Mouse (Mus musculus) megakaryocyte, embryonic 14.5 days (primary cell): ENCODE measurements around the gene Pin1. TPM values are rescaled to one million over a fixed set of nuclear protein-coding genes. Genes with fewer than 3 reads are reported as not detected.
A peak's percentile ranks its signal among the peaks of the same experiment; 100 is the strongest.

Experiments
- H3K27me3 ChIP-seq: replicated peaks from 2 replicates; pipeline ENCODE3; 2012; ENCODE audit warnings: inconsistent platforms
- H3K36me3 ChIP-seq: replicated peaks from 2 replicates; pipeline ENCODE3; 2012; ENCODE audit warnings: low read length, inconsistent platforms, mixed read lengths
- H3K4me1 ChIP-seq: 2 replicates; pipeline ENCODE4 v1.6.1; 2012; ENCODE audit warnings: inconsistent platforms
- H3K4me3 ChIP-seq: replicated peaks from 2 replicates; pipeline ENCODE3; 2012; ENCODE audit warnings: moderate library complexity, mild to moderate bottlenecking, inconsistent platforms
- H3K9me3 ChIP-seq: 2 replicates; pipeline ENCODE4 v1.6.1; 2012; ENCODE audit warnings: inconsistent platforms
- FLI1 ChIP-seq: IDR thresholded peaks from 2 replicates; pipeline ENCODE4 v1.6.1; 2012; ENCODE audit warnings: low read length, inconsistent platforms, mixed read lengths
- GATA1 ChIP-seq: IDR thresholded peaks from 3 replicates; pipeline ENCODE4 v1.6.1; 2012; ENCODE audit warnings: mixed read lengths, low read length, inconsistent platforms, borderline replicate concordance
- polyA plus RNA-seq: library from polyadenylated mRNA; stranded (reverse); fragments of >175 nt; gene quantifications from 2 replicates; pipeline ENCODE4 v1.2.3, GENCODE M21; 2012; ENCODE audit warnings: low replicate concordance; ENCODE audit not compliant: insufficient read depth

Gene Pin1
- polyA plus RNA-seq, 1 experiment = 31.8 TPM

DNA sequence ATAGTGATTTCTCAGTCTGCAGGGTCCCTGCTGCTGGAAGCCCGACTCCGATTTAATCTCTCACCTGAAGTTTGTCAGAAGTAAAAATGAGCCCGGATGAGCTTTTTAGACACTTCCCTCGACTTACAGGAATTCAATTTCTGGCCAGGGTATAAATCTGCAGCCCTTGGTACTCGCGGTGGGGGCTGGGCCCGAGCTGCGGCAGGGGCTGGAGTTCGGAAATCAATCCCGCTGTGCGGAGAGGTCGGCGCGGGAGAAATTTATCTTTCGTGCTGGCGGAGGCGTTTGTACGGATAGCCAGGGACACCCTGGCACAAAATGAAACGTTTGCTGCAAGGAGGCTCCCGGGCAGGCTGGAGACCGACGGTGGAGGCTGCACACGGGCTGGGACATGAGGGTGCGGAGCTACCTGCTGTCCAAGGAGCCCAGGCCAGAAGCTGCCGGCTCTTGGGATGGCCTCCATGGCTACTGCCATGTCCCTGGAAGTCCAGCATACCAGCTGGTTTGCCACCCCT, 42.9 kb downstream of the Pin1 start:
- Histone ChIP-seq H3K36me3 (no peaks in the 10 kb centered on the region), H3K4me3 (peak overlapping the region; percentile 75), H3K4me1 (peaks cover 4% of the 10 kb centered on the region; the same call in 1 of the 2 replicates), H3K27me3 (peaks cover 61% of the 10 kb centered on the region), H3K9me3 (peaks cover 35% of the 10 kb centered on the region)
- TF ChIP-seq FLI1 (no peak), GATA1 (no peak)

DNA sequence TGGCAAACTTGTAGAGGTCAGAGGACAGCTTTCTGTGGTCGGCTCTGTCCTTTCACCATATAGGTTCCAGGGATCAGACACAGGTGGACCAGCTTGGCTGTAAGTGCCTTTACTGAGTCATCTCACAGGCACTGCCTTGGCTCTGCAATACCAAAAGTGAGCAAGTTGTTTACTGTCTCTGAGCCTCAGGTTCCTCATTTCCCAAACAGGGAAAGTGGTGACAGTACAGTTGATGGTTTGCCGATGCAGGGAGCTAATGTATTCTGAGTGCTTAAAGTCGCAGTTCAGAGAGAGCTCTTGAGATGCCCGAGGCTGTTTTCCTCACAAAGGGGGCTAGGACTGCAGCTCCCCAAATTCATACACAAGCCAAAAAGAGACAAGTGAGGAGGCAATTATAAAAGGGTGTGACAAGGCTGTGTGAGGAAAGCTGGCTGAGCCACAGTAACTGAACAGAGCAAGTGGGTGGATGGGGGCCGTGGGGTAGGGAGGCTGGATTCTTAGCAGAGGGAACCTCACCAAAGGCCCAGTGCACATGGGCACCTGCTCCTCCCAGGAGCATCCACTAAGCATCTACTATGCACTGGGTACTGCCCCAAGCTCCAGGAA, 44.3 kb downstream of the Pin1 start:
- Histone ChIP-seq H3K4me3 (no peak overlapping the region), H3K36me3 (no peaks in the 10 kb centered on the region), H3K9me3 (peaks cover 46% of the 10 kb centered on the region), H3K27me3 (peaks cover 59% of the 10 kb centered on the region), H3K4me1 (peaks cover 4% of the 10 kb centered on the region; the same call in 1 of the 2 replicates)
- TF ChIP-seq FLI1 (no peak), GATA1 (no peak)

DNA sequence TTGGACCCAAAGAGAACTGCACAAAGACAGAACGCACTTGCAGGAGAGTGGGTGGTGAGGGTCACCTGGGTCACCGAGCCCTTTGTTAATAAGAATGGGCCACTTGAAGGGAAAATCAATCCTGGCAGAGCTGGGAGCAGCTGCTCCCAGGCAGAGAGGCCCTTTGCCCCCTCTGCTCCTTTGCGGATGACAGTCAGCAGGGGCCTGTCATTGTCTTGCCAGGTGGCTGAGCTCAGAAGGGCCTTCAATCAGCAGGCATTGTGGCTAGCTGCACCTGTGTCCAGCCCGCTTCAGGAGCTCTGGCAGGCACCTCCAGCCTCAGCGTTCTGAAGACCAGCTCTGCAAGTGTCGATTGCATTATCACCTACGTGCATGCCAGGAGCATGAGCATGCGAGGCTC, 45.6 kb downstream of the Pin1 start:
- peaks cover 61% of the 10 kb centered on the region for H3K27me3 ChIP-seq
- peaks cover 4% of the 10 kb centered on the region; the same call in 1 of the 2 replicates for H3K4me1 ChIP-seq
- H3K9me3 ChIP-seq = peaks cover 46% of the 10 kb centered on the region
- no peak for TF ChIP-seq FLI1
- no peak for TF ChIP-seq GATA1
- H3K4me3 ChIP-seq = no peak overlapping the region
- H3K36me3 ChIP-seq = no peaks in the 10 kb centered on the region

DNA sequence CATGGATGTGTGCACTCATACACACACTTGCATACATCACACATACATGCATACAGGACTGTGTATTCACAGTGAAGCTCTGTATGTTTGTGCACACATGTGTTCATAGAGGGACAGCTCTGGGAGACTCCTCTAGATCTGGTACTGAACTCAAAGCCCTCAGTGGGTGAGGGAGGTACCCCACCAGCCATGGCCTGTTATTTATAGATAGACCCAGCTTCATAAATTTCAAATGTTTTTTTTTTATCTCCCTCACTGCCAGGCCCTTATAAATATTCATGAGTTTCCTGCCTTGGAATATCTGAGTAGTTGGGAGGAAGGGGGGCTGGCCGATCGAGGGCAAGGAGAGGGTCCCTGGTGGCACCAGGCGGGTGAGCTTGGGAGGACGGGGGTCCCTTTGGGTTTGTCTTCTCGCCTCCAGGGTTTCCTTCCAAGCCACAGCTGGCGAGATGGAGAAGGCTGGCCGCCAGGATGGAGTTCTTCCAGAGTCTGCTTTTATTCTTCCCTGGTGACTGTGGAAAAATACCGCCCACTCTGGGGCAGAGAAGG, 52.0 kb downstream of the Pin1 start:
- Histone ChIP-seq H3K4me1 (no peaks in the 10 kb centered on the region), H3K36me3 (no peaks in the 10 kb centered on the region), H3K4me3 (no peak overlapping the region), H3K9me3 (peaks cover 12% of the 10 kb centered on the region; the same call in 1 of the 2 replicates), H3K27me3 (peaks cover 18% of the 10 kb centered on the region)
- TF ChIP-seq FLI1 = no peak
- TF ChIP-seq GATA1 = no peak

DNA sequence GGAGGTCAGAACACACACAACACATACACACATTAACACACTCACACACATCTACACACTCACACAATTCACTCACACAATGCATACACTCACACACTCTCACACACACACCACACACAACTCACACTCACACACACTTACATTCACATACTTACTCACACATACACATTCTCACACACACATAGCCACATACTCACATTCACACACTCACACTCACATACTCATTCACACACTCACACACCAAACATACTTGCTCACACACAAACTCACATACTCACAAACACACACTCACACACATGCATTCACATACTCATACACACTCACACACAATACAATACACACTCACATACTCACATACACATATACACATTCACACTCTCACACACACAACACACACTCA, 53.5 kb downstream of the Pin1 start:
- H3K27me3 ChIP-seq = peaks cover 17% of the 10 kb centered on the region
- no peak overlapping the region for H3K4me3 ChIP-seq
- no peak for TF ChIP-seq GATA1
- no peak for TF ChIP-seq FLI1
- no peaks in the 10 kb centered on the region for H3K4me1 ChIP-seq
- H3K36me3 ChIP-seq = no peaks in the 10 kb centered on the region
- H3K9me3 ChIP-seq = 0 out of 2 replicates have a peak, but pooled peaks cover 7% of the 10 kb centered on the region

DNA sequence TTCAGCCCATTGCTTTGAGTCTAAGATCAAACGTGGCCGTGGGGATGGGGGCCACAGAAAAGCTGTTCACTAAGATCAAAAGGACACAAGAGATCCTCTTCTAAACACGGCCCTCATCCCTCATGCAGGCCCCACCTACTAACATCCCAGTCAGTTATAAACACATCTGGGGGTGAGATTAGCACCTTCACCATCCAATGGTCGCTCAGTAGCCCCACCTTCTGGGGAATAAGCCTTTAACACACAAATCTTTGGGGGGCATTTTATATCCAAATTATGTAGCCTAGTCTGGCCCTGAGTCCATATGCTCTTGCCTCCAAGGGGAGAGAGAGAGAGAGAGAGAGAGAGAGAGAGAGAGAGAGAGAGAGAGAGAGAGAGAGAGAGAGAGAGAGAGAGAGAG, 54.1 kb downstream of the Pin1 start:
- TF ChIP-seq FLI1 (no peak), GATA1 (no peak)
- peaks cover 21% of the 10 kb centered on the region for H3K27me3 ChIP-seq
- no peak overlapping the region for H3K4me3 ChIP-seq
- H3K36me3 ChIP-seq = no peaks in the 10 kb centered on the region
- no peaks in the 10 kb centered on the region for H3K4me1 ChIP-seq
- 0 out of 2 replicates have a peak, but pooled peaks cover 1% of the 10 kb centered on the region for H3K9me3 ChIP-seq

DNA sequence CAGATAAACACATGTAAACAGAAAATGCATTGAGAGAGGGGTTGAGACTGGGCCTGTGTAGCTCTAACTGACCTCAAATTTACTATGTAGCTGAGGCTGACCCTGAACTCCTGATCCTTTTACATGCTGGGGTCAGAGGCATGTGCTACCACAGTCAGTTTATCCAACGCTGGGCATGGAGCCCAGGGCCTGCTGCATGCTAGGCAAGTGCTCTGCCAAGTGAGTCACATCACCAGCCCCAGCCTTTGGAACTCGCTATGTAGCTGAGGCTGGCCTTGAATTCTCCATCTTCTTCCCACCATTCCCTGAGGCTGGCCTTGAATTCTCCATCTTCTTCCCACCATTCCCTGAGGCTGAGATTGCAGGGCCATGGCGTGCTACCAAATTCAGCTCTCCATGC, 58.6 kb downstream of the Pin1 start:
- Histone ChIP-seq H3K9me3 (peaks cover 7% of the 10 kb centered on the region), H3K4me3 (no peak overlapping the region), H3K4me1 (no peaks in the 10 kb centered on the region), H3K36me3 (no peaks in the 10 kb centered on the region), H3K27me3 (peaks cover 32% of the 10 kb centered on the region)
- TF ChIP-seq FLI1 (no peak), GATA1 (no peak)

DNA sequence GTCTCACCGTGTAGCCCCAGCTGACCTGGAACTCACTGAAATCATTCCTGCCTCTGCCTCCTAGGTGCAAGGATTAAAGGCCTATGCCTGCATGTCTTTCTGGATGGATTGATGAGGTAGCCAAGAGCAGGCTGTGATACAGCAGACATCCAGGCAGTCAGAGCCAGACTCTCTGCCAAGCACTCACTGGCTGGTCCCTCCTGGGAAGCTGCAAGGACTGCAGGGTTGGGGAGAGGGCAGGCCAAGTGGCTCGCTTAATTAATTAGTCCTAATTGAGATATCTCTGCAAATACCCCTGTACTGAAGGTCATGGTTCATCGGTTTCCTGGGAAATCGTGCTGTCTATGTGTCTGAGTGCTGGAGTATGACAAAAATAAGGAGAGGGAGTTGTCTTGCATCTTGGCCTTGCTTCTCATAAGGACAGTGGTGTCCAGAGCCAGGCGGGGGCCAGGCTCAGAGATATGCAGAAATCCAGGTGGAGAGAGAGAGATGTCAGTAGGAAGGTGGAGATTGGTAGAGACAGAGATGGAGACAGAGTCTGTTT, 61.1 kb downstream of the Pin1 start:
- no peak for TF ChIP-seq GATA1
- TF ChIP-seq FLI1 = no peak
- H3K4me1 ChIP-seq = no peaks in the 10 kb centered on the region; the same call in 1 of the 2 replicates
- H3K27me3 ChIP-seq = peaks cover 35% of the 10 kb centered on the region
- no peaks in the 10 kb centered on the region for H3K36me3 ChIP-seq
- peaks cover 7% of the 10 kb centered on the region for H3K9me3 ChIP-seq
- no peak overlapping the region for H3K4me3 ChIP-seq

DNA sequence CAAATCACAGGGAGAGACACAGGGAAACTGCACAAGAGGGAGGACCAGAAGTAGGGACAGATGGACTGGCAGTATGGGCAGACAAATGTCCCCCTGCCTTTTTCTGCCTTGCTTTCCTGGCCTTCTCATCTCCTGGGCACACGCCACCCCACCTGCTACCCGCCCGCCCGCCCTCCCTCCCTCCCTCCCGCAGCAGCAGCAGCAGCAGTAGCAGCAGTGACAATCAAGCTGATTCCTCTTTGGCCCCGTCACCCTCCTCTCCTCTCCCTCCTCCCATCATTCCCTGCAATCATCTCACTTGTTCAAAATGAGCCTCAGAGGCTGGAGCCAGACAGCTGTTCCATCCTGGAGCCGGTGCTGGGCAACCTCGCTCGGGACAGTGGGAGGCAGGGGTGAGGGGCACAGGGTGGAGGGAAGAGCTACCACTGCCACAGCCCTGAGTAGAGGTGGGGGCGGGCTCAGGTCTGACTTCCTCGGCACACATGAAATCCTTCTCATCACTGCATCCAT, 61.6 kb downstream of the Pin1 start:
- no peaks in the 10 kb centered on the region; the same call in 1 of the 2 replicates for H3K4me1 ChIP-seq
- peaks cover 37% of the 10 kb centered on the region for H3K27me3 ChIP-seq
- H3K9me3 ChIP-seq = peaks cover 7% of the 10 kb centered on the region
- H3K4me3 ChIP-seq = no peak overlapping the region
- H3K36me3 ChIP-seq = no peaks in the 10 kb centered on the region
- TF ChIP-seq FLI1 (no peak), GATA1 (no peak)

DNA sequence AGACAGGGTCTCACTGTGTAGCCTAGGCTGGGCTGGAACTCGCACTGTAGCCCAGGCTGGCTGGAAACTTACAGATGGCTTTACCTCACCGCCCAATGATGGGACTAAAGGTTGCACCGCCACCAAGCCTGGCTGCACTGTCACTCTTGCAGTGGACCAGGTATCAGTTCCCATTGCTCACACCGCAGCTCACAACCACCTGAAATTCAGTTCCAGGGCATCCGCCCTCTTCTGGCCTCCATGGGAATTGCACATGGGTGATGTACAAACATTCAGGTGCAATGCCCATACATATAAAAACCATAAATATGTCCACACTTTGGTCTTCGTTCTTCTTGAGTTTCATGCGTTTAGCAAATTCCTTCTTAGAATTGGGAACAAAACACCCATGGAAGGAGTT, 63.4 kb downstream of the Pin1 start:
- no peak for TF ChIP-seq FLI1
- TF ChIP-seq GATA1 = no peak
- H3K36me3 ChIP-seq = no peaks in the 10 kb centered on the region
- H3K4me3 ChIP-seq = no peak overlapping the region
- H3K9me3 ChIP-seq = peaks cover 9% of the 10 kb centered on the region
- peaks cover 47% of the 10 kb centered on the region for H3K27me3 ChIP-seq
- no peaks in the 10 kb centered on the region; the same call in 1 of the 2 replicates for H3K4me1 ChIP-seq

Other genes with a start within 250 kb of the Pin1 start
- gene Zfp26, start 191.9 kb upstream of the Pin1 start, polyA plus RNA-seq = 0.08 and 0.24 TPM in 2 replicates
- gene Zfp426, start 159.3 kb upstream of the Pin1 start, polyA plus RNA-seq = 0.37 and 1.2 TPM in 2 replicates
- 0.26 and 0.56 TPM in 2 replicates for gene Zfp266, start 130.7 kb upstream of the Pin1 start, polyA plus RNA-seq
- gene Zfp846, start 70.8 kb upstream of the Pin1 start, polyA plus RNA-seq = 1.6 TPM in 1 of 2 replicates, not detected in the other
- gene Ubl5, start 9.2 kb upstream of the Pin1 start, polyA plus RNA-seq = 15.3 TPM in 1 of 2 replicates, not detected in the other
- gene Fbxl12, start 7.3 kb upstream of the Pin1 start, polyA plus RNA-seq = 20.8 and 31.8 TPM in 2 replicates
- 0.16 TPM in 1 of 2 replicates, not detected in the other for gene Olfm2, start 94.3 kb downstream of the Pin1 start, polyA plus RNA-seq
- gene Col5a3, start 163.0 kb downstream of the Pin1 start, polyA plus RNA-seq = 0.02 TPM in 1 of 2 replicates, not detected in the other
- not detected in 2 replicates for gene Rdh8, start 166.4 kb downstream of the Pin1 start, polyA plus RNA-seq
- gene A230050P20Rik, start 216.5 kb downstream of the Pin1 start, polyA plus RNA-seq = 39.0 and 51.7 TPM in 2 replicates
- 4.7 and 5.1 TPM in 2 replicates for gene Angptl6, start 227.6 kb downstream of the Pin1 start, polyA plus RNA-seq
- gene Ppan, start 236.1 kb downstream of the Pin1 start, polyA plus RNA-seq = 84.5 and 137 TPM in 2 replicates
- gene Eif3g, start 246.5 kb downstream of the Pin1 start, polyA plus RNA-seq = 300 and 342 TPM in 2 replicates